Mouse (Mus musculus) C2C12 (cell line): ENCODE measurements around the gene Snx29.

Source experiments
- CEBPB ChIP-seq: IDR thresholded peaks from one replicate; pipeline ENCODE4 v1.6.1; 2011; ENCODE audit warnings: low read depth, mild to moderate bottlenecking, control low read depth, moderate library complexity
- CTCF ChIP-seq: IDR thresholded peaks from one replicate; pipeline ENCODE4 v1.5.1; 2011; ENCODE audit not compliant: control insufficient read depth, insufficient read depth, insufficient read length
- FOSL1 ChIP-seq: IDR thresholded peaks from one replicate; pipeline ENCODE4 v1.8.0; 2011; ENCODE audit warnings: mild to moderate bottlenecking, low read length; ENCODE audit not compliant: poor library complexity, insufficient read depth, severe bottlenecking
- MAX ChIP-seq: IDR thresholded peaks from one replicate; pipeline ENCODE4 v1.6.1; 2011; ENCODE audit warnings: mild to moderate bottlenecking, control low read depth
- MYOD1 ChIP-seq: IDR thresholded peaks from one replicate; pipeline ENCODE4 v1.6.1; 2011; ENCODE audit warnings: low read depth; ENCODE audit not compliant: control insufficient read depth, insufficient read length
- MYOG ChIP-seq: IDR thresholded peaks from one replicate; pipeline ENCODE4 v1.6.1; 2011; ENCODE audit not compliant: control insufficient read depth, insufficient read length; ENCODE audit errors: extremely low read depth
- USF1 ChIP-seq: IDR thresholded peaks from one replicate; pipeline ENCODE4 v1.6.1; 2011; ENCODE audit warnings: low read depth, mild to moderate bottlenecking, control low read depth, moderate library complexity

- no peak for TF ChIP-seq CTCF
- TF ChIP-seq CEBPB, result no peak
- no peak for TF ChIP-seq MYOD1
- no peak for TF ChIP-seq MAX
- TF ChIP-seq USF1, result no peak
- TF ChIP-seq MYOG, result no peak
- no peak for TF ChIP-seq FOSL1
These were observed 323.0 kb downstream of the Snx29 start for GRCm38 (mm10) chr16:11645668-11646067.
